Mouse (Mus musculus): ENCODE results near the gene Arhgap45. TPM values are rescaled to one million over a fixed set of nuclear protein-coding genes. Genes with fewer than 3 reads are reported as not detected.

The Arhgap45 gene
- polyA plus RNA-seq (2015; fragmentation: Illumina TruSeq; extraction: RNeasy Lipid Tissue Mini Kit (QIAGEN cat#74804); ENCODE audit: low read depth, low replicate concordance), result 3.5 TPM

DNA sequence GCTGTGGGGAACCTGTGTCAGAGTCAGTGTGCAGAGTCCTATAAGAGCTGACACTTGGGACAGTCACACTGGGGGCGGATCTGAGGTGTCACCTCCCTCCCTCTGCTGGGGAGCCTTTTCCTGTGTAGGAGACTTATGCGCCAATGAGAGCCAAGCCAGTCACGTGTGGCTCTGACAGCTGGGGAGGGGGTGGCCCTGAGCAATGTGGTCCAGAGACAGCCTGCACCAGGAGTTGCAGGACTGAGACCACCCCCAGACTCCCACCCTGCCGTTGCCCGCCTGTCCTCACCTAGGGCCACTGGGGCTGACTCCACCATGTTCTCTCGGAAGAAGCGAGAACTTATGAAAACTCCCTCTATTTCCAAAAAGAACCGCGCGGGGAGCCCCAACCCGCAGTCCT lies at the start of gene Arhgap45:
TSS of gene Arhgap45 (plus strand) at position 143 of the 400 bp plus-strand sequence.

GRCm38 (mm10) chr10:79970415-79971182 lies 45.9 kb upstream of the Arhgap45 start, which contains the start of gene Grin3b:
TSS of gene Grin3b (plus strand) at chr10:79970715.

GRCm38 (mm10) chr10:79984195-79984816 lies 32.1 kb upstream of the Arhgap45 start, which contains the start of gene Tmem259:
TSS of gene Tmem259 (minus strand) at chr10:79984330.

DNA sequence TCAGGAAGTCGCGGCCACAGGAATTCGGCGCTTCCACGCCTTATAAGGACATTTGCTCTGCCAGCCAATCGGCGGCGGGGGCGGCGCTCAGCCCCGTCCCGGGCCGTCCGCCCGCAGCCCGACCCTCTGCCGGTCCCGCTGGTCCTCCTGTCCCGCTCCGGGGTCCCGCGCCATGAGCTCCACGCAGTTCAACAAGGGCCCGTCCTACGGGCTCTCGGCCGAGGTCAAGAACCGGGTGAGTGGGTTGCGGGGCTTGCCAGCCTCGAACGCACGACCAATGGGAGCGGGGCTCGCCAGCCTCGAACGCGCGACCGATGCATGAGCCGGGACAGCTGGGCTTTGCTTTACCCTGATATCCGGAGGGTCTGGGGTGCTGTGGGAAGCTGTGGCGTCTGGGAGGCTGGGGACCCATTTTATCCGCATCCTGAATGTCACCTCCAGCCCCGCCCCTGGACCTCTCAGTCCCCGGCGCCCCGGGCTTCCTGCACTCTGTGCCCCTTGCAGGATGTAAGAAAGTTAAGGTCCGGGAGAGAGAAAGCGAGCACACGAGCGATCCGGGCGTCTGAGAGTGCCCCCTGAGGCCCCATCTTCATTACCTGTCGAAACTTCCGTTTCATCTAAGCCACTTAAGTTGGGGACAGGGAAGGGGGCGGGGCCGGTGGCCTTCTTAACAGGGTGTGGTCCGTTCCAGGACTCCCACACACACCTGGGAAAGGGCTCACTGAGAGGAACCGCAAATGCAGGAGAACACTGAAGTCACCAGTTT lies 27.8 kb upstream of the Arhgap45 start, which contains the start of gene Cnn2:
TSS of gene Cnn2 (plus strand) at position 79 of the 766 bp plus-strand sequence.

DNA sequence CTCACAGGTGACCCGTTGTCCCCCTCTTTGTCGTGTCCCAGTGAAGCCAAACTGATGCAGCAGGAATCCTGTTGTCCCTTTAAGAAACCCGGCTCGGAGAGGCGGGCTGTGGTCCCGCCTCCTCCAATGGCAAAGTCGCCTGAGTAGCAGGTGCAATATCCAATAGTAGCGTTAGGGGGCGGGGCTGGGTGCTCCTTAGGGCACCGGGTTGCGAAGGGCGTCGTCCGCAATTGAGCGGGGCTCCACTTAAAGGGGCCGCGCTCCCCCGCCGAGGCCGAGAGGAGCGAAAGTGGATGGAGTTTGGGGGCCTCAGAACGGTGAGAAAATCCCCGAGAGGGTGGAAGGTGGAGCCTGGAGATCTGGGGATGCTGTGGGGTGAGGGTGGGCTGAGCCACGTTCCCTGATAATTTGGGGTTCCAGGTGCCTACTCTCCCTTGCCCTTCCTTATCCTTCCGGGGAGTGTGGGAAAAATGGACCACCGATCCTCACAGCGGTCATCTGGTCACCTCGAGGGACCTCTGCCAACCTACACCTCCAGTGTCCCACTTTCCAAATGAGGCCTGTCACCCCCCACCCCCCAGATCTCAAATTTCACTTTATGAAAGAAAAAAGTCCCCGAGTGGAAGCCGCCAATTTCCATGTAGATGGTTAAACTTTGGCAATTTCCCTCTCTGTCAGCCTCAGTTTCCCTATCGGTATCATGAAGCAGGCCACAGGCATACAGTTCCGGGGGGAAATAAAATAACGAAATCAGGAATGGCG lies 20.0 kb upstream of the Arhgap45 start, which contains the start of gene Abca7:
TSS of gene Abca7 (plus strand) at position 223 of the 762 bp plus-strand sequence.

DNA sequence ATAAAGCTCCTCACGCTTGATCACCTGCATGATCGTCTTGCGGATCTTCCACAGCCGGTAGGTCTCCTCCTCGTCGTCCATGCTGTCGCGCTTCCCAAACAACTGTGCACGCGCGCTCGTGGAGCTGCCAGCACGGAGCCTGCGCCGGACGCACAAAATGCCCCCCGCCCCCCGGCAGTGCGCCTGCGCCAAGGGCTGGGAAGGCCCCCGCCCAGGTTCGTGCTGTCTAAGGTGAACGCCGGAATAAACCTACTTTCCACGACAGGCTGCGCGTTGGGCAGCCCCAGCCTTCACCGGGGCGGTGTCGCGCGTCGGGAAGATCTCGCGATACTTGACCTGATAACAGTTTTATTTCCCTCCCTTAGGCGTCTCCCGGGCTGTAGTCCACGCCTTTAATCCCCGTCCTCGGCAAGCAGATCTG lies 23.1 kb downstream of the Arhgap45 start, which contains the start of gene Polr2e:
TSS of gene Polr2e (minus strand) at position 237 of the 421 bp plus-strand sequence.

DNA sequence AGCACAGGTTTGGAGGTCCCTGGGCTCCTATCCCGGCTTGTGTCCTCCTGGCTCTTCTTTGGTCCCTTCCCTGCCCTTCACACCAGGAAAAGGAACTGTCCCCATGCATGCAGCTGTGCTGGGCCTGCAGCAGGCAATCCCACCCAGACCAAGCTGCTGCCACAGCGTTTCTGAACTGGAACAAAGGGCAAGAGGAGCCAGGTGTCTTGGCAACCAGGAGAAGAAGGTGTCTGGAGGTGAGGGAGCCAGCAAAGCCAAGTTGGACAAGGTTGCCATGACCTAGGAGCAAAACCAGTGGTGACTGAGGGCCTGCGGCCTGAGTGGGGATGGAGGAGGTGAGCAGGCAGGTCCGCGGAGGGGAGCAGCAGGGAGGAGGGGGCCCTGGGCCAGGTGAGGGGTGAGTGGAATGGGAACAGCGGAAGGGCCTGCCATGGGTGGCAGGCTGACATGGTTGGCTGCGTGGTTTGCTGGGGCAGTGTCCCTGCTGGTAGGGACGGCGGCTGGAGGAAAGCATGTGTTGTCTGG lies 30.6 kb downstream of the Arhgap45 start, which contains the start of gene Gpx4:
TSS of gene Gpx4 (plus strand) at position 126 of the 525 bp plus-strand sequence.

Other genes with a start within 250 kb of the Arhgap45 start
- 69.6 TPM for gene Rnf126, start 249.7 kb upstream of the Arhgap45 start, polyA plus RNA-seq (2015; fragmentation: Illumina TruSeq; extraction: RNeasy Lipid Tissue Mini Kit (QIAGEN cat#74804); ENCODE audit: low read depth, low replicate concordance)
- gene Fstl3, start 239.4 kb upstream of the Arhgap45 start, polyA plus RNA-seq (2015; fragmentation: Illumina TruSeq; extraction: RNeasy Lipid Tissue Mini Kit (QIAGEN cat#74804); ENCODE audit: low read depth, low replicate concordance), result 2.0 TPM
- 0.85 TPM for gene Prss57, start 225.7 kb upstream of the Arhgap45 start, polyA plus RNA-seq (2015; fragmentation: Illumina TruSeq; extraction: RNeasy Lipid Tissue Mini Kit (QIAGEN cat#74804); ENCODE audit: low read depth, low replicate concordance)
- gene Palm, start 223.1 kb upstream of the Arhgap45 start, polyA plus RNA-seq (2015; fragmentation: Illumina TruSeq; extraction: RNeasy Lipid Tissue Mini Kit (QIAGEN cat#74804); ENCODE audit: low read depth, low replicate concordance), result 175 TPM
- gene Misp, start 195.7 kb upstream of the Arhgap45 start, polyA plus RNA-seq (2015; fragmentation: Illumina TruSeq; extraction: RNeasy Lipid Tissue Mini Kit (QIAGEN cat#74804); ENCODE audit: low read depth, low replicate concordance), result not detected
- 25.7 TPM for gene Ptbp1, start 162.2 kb upstream of the Arhgap45 start, polyA plus RNA-seq (2015; fragmentation: Illumina TruSeq; extraction: RNeasy Lipid Tissue Mini Kit (QIAGEN cat#74804); ENCODE audit: low read depth, low replicate concordance)
- gene Prtn3, start 142.2 kb upstream of the Arhgap45 start, polyA plus RNA-seq (2015; fragmentation: Illumina TruSeq; extraction: RNeasy Lipid Tissue Mini Kit (QIAGEN cat#74804); ENCODE audit: low read depth, low replicate concordance), result 3.6 TPM
- 49.3 TPM for gene Plppr3, start 142.0 kb upstream of the Arhgap45 start, polyA plus RNA-seq (2015; fragmentation: Illumina TruSeq; extraction: RNeasy Lipid Tissue Mini Kit (QIAGEN cat#74804); ENCODE audit: low read depth, low replicate concordance)
- not detected for gene Elane, start 130.4 kb upstream of the Arhgap45 start, polyA plus RNA-seq (2015; fragmentation: Illumina TruSeq; extraction: RNeasy Lipid Tissue Mini Kit (QIAGEN cat#74804); ENCODE audit: low read depth, low replicate concordance)
- not detected for gene Cfd, start 125.8 kb upstream of the Arhgap45 start, polyA plus RNA-seq (2015; fragmentation: Illumina TruSeq; extraction: RNeasy Lipid Tissue Mini Kit (QIAGEN cat#74804); ENCODE audit: low read depth, low replicate concordance)
- 32.0 TPM for gene Med16, start 107.7 kb upstream of the Arhgap45 start, polyA plus RNA-seq (2015; fragmentation: Illumina TruSeq; extraction: RNeasy Lipid Tissue Mini Kit (QIAGEN cat#74804); ENCODE audit: low read depth, low replicate concordance)
- gene Gm26602, start 105.8 kb upstream of the Arhgap45 start, polyA plus RNA-seq (2015; fragmentation: Illumina TruSeq; extraction: RNeasy Lipid Tissue Mini Kit (QIAGEN cat#74804); ENCODE audit: low read depth, low replicate concordance), result not detected
- gene Kiss1r, start 99.7 kb upstream of the Arhgap45 start, polyA plus RNA-seq (2015; fragmentation: Illumina TruSeq; extraction: RNeasy Lipid Tissue Mini Kit (QIAGEN cat#74804); ENCODE audit: low read depth, low replicate concordance), result 4.0 TPM
- 241 TPM for gene R3hdm4, start 95.4 kb upstream of the Arhgap45 start, polyA plus RNA-seq (2015; fragmentation: Illumina TruSeq; extraction: RNeasy Lipid Tissue Mini Kit (QIAGEN cat#74804); ENCODE audit: low read depth, low replicate concordance)
- gene Arid3a, start 89.6 kb upstream of the Arhgap45 start, polyA plus RNA-seq (2015; fragmentation: Illumina TruSeq; extraction: RNeasy Lipid Tissue Mini Kit (QIAGEN cat#74804); ENCODE audit: low read depth, low replicate concordance), result 2.3 TPM
- gene Wdr18, start 56.5 kb upstream of the Arhgap45 start, polyA plus RNA-seq (2015; fragmentation: Illumina TruSeq; extraction: RNeasy Lipid Tissue Mini Kit (QIAGEN cat#74804); ENCODE audit: low read depth, low replicate concordance), result 34.3 TPM
- not detected for gene Grin3b, start 45.9 kb upstream of the Arhgap45 start, polyA plus RNA-seq (2015; fragmentation: Illumina TruSeq; extraction: RNeasy Lipid Tissue Mini Kit (QIAGEN cat#74804); ENCODE audit: low read depth, low replicate concordance)
- 89.3 TPM for gene Tmem259, start 32.3 kb upstream of the Arhgap45 start, polyA plus RNA-seq (2015; fragmentation: Illumina TruSeq; extraction: RNeasy Lipid Tissue Mini Kit (QIAGEN cat#74804); ENCODE audit: low read depth, low replicate concordance)
- gene Cnn2, start 28.1 kb upstream of the Arhgap45 start, polyA plus RNA-seq (2015; fragmentation: Illumina TruSeq; extraction: RNeasy Lipid Tissue Mini Kit (QIAGEN cat#74804); ENCODE audit: low read depth, low replicate concordance), result 6.4 TPM
- 8.2 TPM for gene Abca7, start 20.2 kb upstream of the Arhgap45 start, polyA plus RNA-seq (2015; fragmentation: Illumina TruSeq; extraction: RNeasy Lipid Tissue Mini Kit (QIAGEN cat#74804); ENCODE audit: low read depth, low replicate concordance)
- gene Polr2e, start 23.1 kb downstream of the Arhgap45 start, polyA plus RNA-seq (2015; fragmentation: Illumina TruSeq; extraction: RNeasy Lipid Tissue Mini Kit (QIAGEN cat#74804); ENCODE audit: low read depth, low replicate concordance), result 134 TPM
- 889 TPM for gene Gpx4, start 30.5 kb downstream of the Arhgap45 start, polyA plus RNA-seq (2015; fragmentation: Illumina TruSeq; extraction: RNeasy Lipid Tissue Mini Kit (QIAGEN cat#74804); ENCODE audit: low read depth, low replicate concordance)
- 11.7 TPM for gene Sbno2, start 88.9 kb downstream of the Arhgap45 start, polyA plus RNA-seq (2015; fragmentation: Illumina TruSeq; extraction: RNeasy Lipid Tissue Mini Kit (QIAGEN cat#74804); ENCODE audit: low read depth, low replicate concordance)
- 71.6 TPM for gene Stk11, start 99.2 kb downstream of the Arhgap45 start, polyA plus RNA-seq (2015; fragmentation: Illumina TruSeq; extraction: RNeasy Lipid Tissue Mini Kit (QIAGEN cat#74804); ENCODE audit: low read depth, low replicate concordance)
- gene Atp5d, start 122.0 kb downstream of the Arhgap45 start, polyA plus RNA-seq (2015; fragmentation: Illumina TruSeq; extraction: RNeasy Lipid Tissue Mini Kit (QIAGEN cat#74804); ENCODE audit: low read depth, low replicate concordance), result 443 TPM
- 231 TPM for gene Cbarp, start 124.2 kb downstream of the Arhgap45 start, polyA plus RNA-seq (2015; fragmentation: Illumina TruSeq; extraction: RNeasy Lipid Tissue Mini Kit (QIAGEN cat#74804); ENCODE audit: low read depth, low replicate concordance)
- 29.1 TPM for gene Midn, start 131.6 kb downstream of the Arhgap45 start, polyA plus RNA-seq (2015; fragmentation: Illumina TruSeq; extraction: RNeasy Lipid Tissue Mini Kit (QIAGEN cat#74804); ENCODE audit: low read depth, low replicate concordance)
- gene Cirbp, start 149.3 kb downstream of the Arhgap45 start, polyA plus RNA-seq (2015; fragmentation: Illumina TruSeq; extraction: RNeasy Lipid Tissue Mini Kit (QIAGEN cat#74804); ENCODE audit: low read depth, low replicate concordance), result 124 TPM
- 10.3 TPM for gene 1600002K03Rik, start 156.3 kb downstream of the Arhgap45 start, polyA plus RNA-seq (2015; fragmentation: Illumina TruSeq; extraction: RNeasy Lipid Tissue Mini Kit (QIAGEN cat#74804); ENCODE audit: low read depth, low replicate concordance)
- gene Efna2, start 162.8 kb downstream of the Arhgap45 start, polyA plus RNA-seq (2015; fragmentation: Illumina TruSeq; extraction: RNeasy Lipid Tissue Mini Kit (QIAGEN cat#74804); ENCODE audit: low read depth, low replicate concordance), result 4.6 TPM
- 25.9 TPM for gene Mum1, start 209.8 kb downstream of the Arhgap45 start, polyA plus RNA-seq (2015; fragmentation: Illumina TruSeq; extraction: RNeasy Lipid Tissue Mini Kit (QIAGEN cat#74804); ENCODE audit: low read depth, low replicate concordance)
- 264 TPM for gene Ndufs7, start 232.5 kb downstream of the Arhgap45 start, polyA plus RNA-seq (2015; fragmentation: Illumina TruSeq; extraction: RNeasy Lipid Tissue Mini Kit (QIAGEN cat#74804); ENCODE audit: low read depth, low replicate concordance)
- gene Gamt, start 244.4 kb downstream of the Arhgap45 start, polyA plus RNA-seq (2015; fragmentation: Illumina TruSeq; extraction: RNeasy Lipid Tissue Mini Kit (QIAGEN cat#74804); ENCODE audit: low read depth, low replicate concordance), result 26.5 TPM
- 59.3 TPM for gene Dazap1, start 244.8 kb downstream of the Arhgap45 start, polyA plus RNA-seq (2015; fragmentation: Illumina TruSeq; extraction: RNeasy Lipid Tissue Mini Kit (QIAGEN cat#74804); ENCODE audit: low read depth, low replicate concordance)

Data from brain, adult 10 weeks (tissue).